In the genomic region with DNA sequence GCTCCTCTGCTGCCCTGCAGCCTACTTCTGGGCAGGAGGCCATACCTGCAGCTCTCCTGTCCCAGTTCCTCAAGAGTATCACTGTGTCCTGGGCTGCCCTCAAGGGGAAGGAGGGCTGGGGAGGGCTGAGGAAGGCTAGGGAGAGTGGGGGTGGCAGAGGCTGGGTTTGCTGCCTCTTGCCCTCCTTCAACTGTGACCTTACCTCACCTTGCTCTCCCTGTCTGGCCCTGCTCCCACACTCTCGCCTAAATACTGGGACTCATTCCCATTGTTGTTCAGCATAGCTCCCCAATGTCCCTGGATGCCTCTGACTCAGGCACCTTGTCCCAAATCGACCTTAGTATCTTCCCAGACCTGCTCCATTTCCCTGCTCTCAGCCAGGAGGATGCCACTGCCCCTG, we compare ENCODE assay signal across 18 mouse cellular contexts. TPM values are rescaled to one million over a fixed set of nuclear protein-coding genes. Genes with fewer than 3 reads are reported as not detected.
DNase-seq lines count a peak whose midpoint lies in the region; ATAC-seq and TF ChIP-seq lines count a peak whose summit lies in the region.
"Had no signal": no experiment of that assay in that cellular context is flagged by ENCODE, and none has a peak within 500 bp of the region (broad histone marks: within the 10 kb centered on the region; RNA-seq: fewer than 3 reads in every experiment).

No protein-coding gene starts in this region.

- H3K9ac ChIP-seq in hindbrain, embryonic 15.5 days, result no peak overlapping the region
- H3K9ac ChIP-seq in hindbrain, postnatal 0 days (replicated peaks; ENCODE audit: low read length), result no peak overlapping the region
- H3K9ac ChIP-seq: hindbrain, embryonic 14.5 days; liver, embryonic 14.5 days; midbrain, embryonic 15.5 days had no signal

- WGBS in hindbrain, embryonic 15.5 days, result 50% methylated on average over 2 of the region's 2 CpGs
- 24% methylated on average over 2 of the region's 2 CpGs for WGBS in hindbrain, postnatal 0 days

- H3K36me3 ChIP-seq in hindbrain, embryonic 15.5 days, result no peaks in the 10 kb centered on the region
- no peaks in the 10 kb centered on the region for H3K36me3 ChIP-seq in hindbrain, postnatal 0 days (ENCODE audit: insufficient read depth, low read length)
- H3K36me3 ChIP-seq: midbrain, embryonic 15.5 days had no signal

- H3K27ac ChIP-seq in hindbrain, embryonic 15.5 days (replicated peaks), result no peak overlapping the region
- no peak overlapping the region for H3K27ac ChIP-seq in hindbrain, postnatal 0 days
- H3K27ac ChIP-seq: hindbrain, embryonic 14.5 days; liver, embryonic 14.5 days; midbrain, embryonic 15.5 days had no signal

- DNase-seq in adrenal gland, adult 8-10 months, result peak; percentile 70
- no peak for DNase-seq in adrenal gland, adult 18-20 months (ENCODE audit: low spot score in 2 of 2)
- DNase-seq in hindbrain, postnatal 0 days (ENCODE audit: low spot score), result no peak
- peak; percentile 44 to 57 for DNase-seq in lung, adult 18-20 months
- DNase-seq in lung, postnatal 10 days, result no peak
- peak; percentile 38 to 44 for DNase-seq in heart, postnatal 36 days
- no peak for DNase-seq in left cerebral cortex, postnatal 14 days (ENCODE audit: low spot score in 2 of 2)
- DNase-seq: cerebellum, postnatal 10 days; right cerebral cortex, postnatal 14 days; thymus, adult 18-20 months had no signal

- intact Hi-C loops in heart, postnatal 36 days (cut with DNase I), result no loop called here
- intact Hi-C loops in left cerebral cortex, postnatal 14 days (cut with DNase I), result no loop called here

- TF ChIP-seq CTCF in hindbrain, postnatal 0 days (IDR thresholded peaks at IDR 0.05; ENCODE audit: low read depth), result no peak

- H3K27me3 ChIP-seq in hindbrain, embryonic 15.5 days, result no peaks in the 10 kb centered on the region
- no peaks in the 10 kb centered on the region for H3K27me3 ChIP-seq in hindbrain, postnatal 0 days (ENCODE audit: insufficient read depth, low read length)
- H3K27me3 ChIP-seq: CH12.LX; midbrain, embryonic 15.5 days had no signal

- ATAC-seq in hindbrain, embryonic 15.5 days (ENCODE audit: low FRiP score, low read depth), result 0 out of 2 replicates have a peak, but pooled peaks have one; percentile 7
- ATAC-seq in hindbrain, postnatal 0 days, result no peak
- ATAC-seq: forebrain, embryonic 14.5 days; midbrain, embryonic 15.5 days had no signal

- H3K4me1 ChIP-seq in hindbrain, embryonic 15.5 days (replicated peaks), result no peaks in the 10 kb centered on the region
- no peaks in the 10 kb centered on the region for H3K4me1 ChIP-seq in hindbrain, postnatal 0 days (ENCODE audit: insufficient read depth, low read length)
- H3K4me1 ChIP-seq: midbrain, embryonic 15.5 days had no signal

- no peak overlapping the region for H3K4me3 ChIP-seq in hindbrain, embryonic 15.5 days
- H3K4me3 ChIP-seq in hindbrain, postnatal 0 days (ENCODE audit: low read length), result no peak overlapping the region
- H3K4me3 ChIP-seq: midbrain, embryonic 15.5 days had no signal

- no peak overlapping the region for H3K4me2 ChIP-seq in hindbrain, embryonic 15.5 days
- H3K4me2 ChIP-seq in hindbrain, postnatal 0 days (ENCODE audit: low read depth, low read length), result no peak overlapping the region
- H3K4me2 ChIP-seq: hindbrain, embryonic 14.5 days; midbrain, embryonic 15.5 days had no signal

- no peaks in the 10 kb centered on the region for H3K9me3 ChIP-seq in hindbrain, embryonic 15.5 days
- H3K9me3 ChIP-seq in hindbrain, postnatal 0 days (ENCODE audit: low read length), result no peaks in the 10 kb centered on the region
- H3K9me3 ChIP-seq: midbrain, embryonic 15.5 days had no signal

RNA-seq across cellular contexts. Expression of a gene that starts 3.1 kb away (rescaled TPM):
- total RNA-seq in adrenal gland, adult 8-10 months (2022), result under 1 TPM in 1 of 4 experiments, not detected in 3; 0.31 TPM
- not detected for total RNA-seq in adrenal gland, adult 18-20 months (2021)
- polyA plus RNA-seq in hindbrain, embryonic 15.5 days (2015; fragmentation: Nextera tagmentation; extraction: Ambion mirVana), result 0.92 and 2.0 TPM in 2 replicates
- total RNA-seq in hindbrain, postnatal 0 days (2014; rRNA removed), result not detected in 2 replicates
- 0.86 and 0.89 TPM in 2 replicates for polyA plus RNA-seq in hindbrain, postnatal 0 days (2015; fragmentation: Nextera tagmentation; extraction: Ambion mirVana)
- under 1 TPM in 1 of 2 experiments, not detected in 1; 0.69 TPM for total RNA-seq in heart, postnatal 36 days (2021)
- not detected for total RNA-seq in left cerebral cortex, postnatal 14 days (2021)
- polyA plus RNA-seq: forebrain, embryonic 14.5 days; heart, embryonic 14.5 days; limb, embryonic 11.5 days had no signal

RNA-seq across cellular contexts. Expression of a gene that starts 12.4 kb away (rescaled TPM):
- total RNA-seq in adrenal gland, adult 8-10 months (2022), result under 1 TPM in 2 of 4 experiments, not detected in 2; 0.28 to 0.35 TPM
- not detected for total RNA-seq in adrenal gland, adult 18-20 months (2021)
- polyA plus RNA-seq in hindbrain, embryonic 15.5 days (2015; fragmentation: Nextera tagmentation; extraction: Ambion mirVana), result 15.7 and 17.1 TPM in 2 replicates
- total RNA-seq in hindbrain, postnatal 0 days (2014; rRNA removed), result 41.5 and 53.7 TPM in 2 replicates
- polyA plus RNA-seq in hindbrain, postnatal 0 days (2015; fragmentation: Nextera tagmentation; extraction: Ambion mirVana), result 14.6 and 16.1 TPM in 2 replicates
- total RNA-seq in heart, postnatal 36 days (2021), result not detected
- 1 to 10 TPM; 3.0 to 4.1 TPM for total RNA-seq in left cerebral cortex, postnatal 14 days (2021)
- polyA plus RNA-seq: heart, embryonic 14.5 days; limb, embryonic 11.5 days; liver, embryonic 14.5 days had no signal

RNA-seq across cellular contexts. Expression of a gene that starts 23.5 kb away (rescaled TPM):
- total RNA-seq in adrenal gland, adult 8-10 months (2022), result not detected
- not detected for total RNA-seq in adrenal gland, adult 18-20 months (2021)
- polyA plus RNA-seq in hindbrain, embryonic 15.5 days (2015; fragmentation: Nextera tagmentation; extraction: Ambion mirVana), result not detected in 2 replicates
- not detected in 2 replicates for total RNA-seq in hindbrain, postnatal 0 days (2014; rRNA removed)
- not detected in 2 replicates for polyA plus RNA-seq in hindbrain, postnatal 0 days (2015; fragmentation: Nextera tagmentation; extraction: Ambion mirVana)
- not detected for total RNA-seq in heart, postnatal 36 days (2021)
- total RNA-seq in left cerebral cortex, postnatal 14 days (2021), result not detected
- polyA plus RNA-seq: forebrain, embryonic 14.5 days; heart, embryonic 14.5 days; hindbrain, embryonic 14.5 days; limb, embryonic 11.5 days; midbrain, embryonic 15.5 days had no signal

RNA-seq across cellular contexts. Expression of a gene that starts 41.7 kb away (rescaled TPM):
- total RNA-seq in adrenal gland, adult 8-10 months (2022), result 10 to 100 TPM; 16.5 to 23.4 (median 21.9) TPM
- total RNA-seq in adrenal gland, adult 18-20 months (2021), result 10 to 100 TPM; 21.9 to 34.8 TPM
- polyA plus RNA-seq in hindbrain, embryonic 15.5 days (2015; fragmentation: Nextera tagmentation; extraction: Ambion mirVana), result 0.92 and 1.4 TPM in 2 replicates
- total RNA-seq in hindbrain, postnatal 0 days (2014; rRNA removed), result 0.40 and 0.89 TPM in 2 replicates
- 0.66 and 1.1 TPM in 2 replicates for polyA plus RNA-seq in hindbrain, postnatal 0 days (2015; fragmentation: Nextera tagmentation; extraction: Ambion mirVana)
- 1 to 10 TPM; 3.5 TPM for total RNA-seq in heart, postnatal 36 days (2021)
- total RNA-seq in left cerebral cortex, postnatal 14 days (2021), result 1 to 10 TPM in 1 of 2 experiments, not detected in 1; 1.2 TPM

RNA-seq across cellular contexts. Expression of a gene that starts 56.7 kb away (rescaled TPM):
- total RNA-seq in adrenal gland, adult 8-10 months (2022), result 10 to 100 TPM; 20.6 to 34.2 (median 24.5) TPM
- 10 to 100 TPM; 20.8 to 32.4 TPM for total RNA-seq in adrenal gland, adult 18-20 months (2021)
- 9.6 and 10.0 TPM in 2 replicates for polyA plus RNA-seq in hindbrain, embryonic 15.5 days (2015; fragmentation: Nextera tagmentation; extraction: Ambion mirVana)
- total RNA-seq in hindbrain, postnatal 0 days (2014; rRNA removed), result 9.2 and 11.7 TPM in 2 replicates
- 6.1 and 7.0 TPM in 2 replicates for polyA plus RNA-seq in hindbrain, postnatal 0 days (2015; fragmentation: Nextera tagmentation; extraction: Ambion mirVana)
- total RNA-seq in heart, postnatal 36 days (2021), result 10 to 100 TPM; 19.8 to 25.0 TPM
- 10 to 100 TPM; 10.1 to 11.4 TPM for total RNA-seq in left cerebral cortex, postnatal 14 days (2021)

Comparison
In these comparisons a context has a peak if more than half of its experiments do, and no peak if none do; other contexts are left out.
1. DNase-seq: peak in adrenal gland, adult 8-10 months (single experiment), lung, adult 18-20 months (2 of 2) and heart, postnatal 36 days (2 of 2); none in adrenal gland, adult 18-20 months (0 of 2), hindbrain, postnatal 0 days (single experiment), lung, postnatal 10 days (single experiment) and left cerebral cortex, postnatal 14 days (0 of 2).